Mouse (Mus musculus): ENCODE data around the gene Syngr2.

Syngr2 gene

GRCm38 (mm10) chr11:117809407-117810311 is at the start of gene Syngr2, which contains the start of gene Gm20708:
TSS of gene Syngr2 (plus strand) at chr11:117809668.
TSS of gene Gm20708 (plus strand) at chr11:117809668.
- peak; percentile 75 to 76 for DNase-seq

DNA sequence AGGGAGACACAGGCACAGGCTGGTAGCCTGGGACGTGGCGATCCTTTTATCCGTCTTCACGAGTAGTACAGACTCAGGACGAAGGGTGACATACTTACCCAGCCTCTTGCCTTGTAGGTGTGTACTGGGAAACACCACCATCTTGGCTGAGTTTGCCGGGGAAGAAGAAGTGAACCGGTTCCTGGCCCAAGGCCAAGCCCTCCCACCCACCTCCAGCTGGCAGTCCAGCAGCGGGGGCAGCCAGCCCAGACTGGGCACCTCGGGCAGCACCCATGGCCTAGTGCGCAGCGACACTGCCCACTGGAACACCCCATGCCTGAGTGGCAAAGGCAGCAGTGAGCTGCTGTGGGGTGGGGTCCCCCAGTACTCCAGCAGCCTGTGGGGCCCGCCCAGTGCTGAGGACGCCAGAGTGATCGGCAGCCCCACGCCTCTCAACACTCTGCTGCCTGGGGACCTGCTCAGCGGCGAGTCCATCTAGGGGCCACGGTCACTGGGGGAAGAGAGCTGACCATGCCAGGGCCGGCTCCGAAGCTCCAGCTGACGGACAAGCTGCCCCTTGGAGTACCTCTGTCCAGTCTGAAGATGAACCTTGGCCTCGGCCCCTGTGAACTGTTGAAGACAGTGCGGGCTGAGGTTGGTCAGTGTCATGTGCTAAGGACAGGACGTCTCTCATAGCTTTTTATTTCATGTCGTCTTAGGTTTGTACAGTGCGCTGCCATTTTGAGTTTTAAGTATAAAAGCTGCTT is 48.9 kb upstream of the Syngr2 start:
- DNase-seq = no peak

DNA sequence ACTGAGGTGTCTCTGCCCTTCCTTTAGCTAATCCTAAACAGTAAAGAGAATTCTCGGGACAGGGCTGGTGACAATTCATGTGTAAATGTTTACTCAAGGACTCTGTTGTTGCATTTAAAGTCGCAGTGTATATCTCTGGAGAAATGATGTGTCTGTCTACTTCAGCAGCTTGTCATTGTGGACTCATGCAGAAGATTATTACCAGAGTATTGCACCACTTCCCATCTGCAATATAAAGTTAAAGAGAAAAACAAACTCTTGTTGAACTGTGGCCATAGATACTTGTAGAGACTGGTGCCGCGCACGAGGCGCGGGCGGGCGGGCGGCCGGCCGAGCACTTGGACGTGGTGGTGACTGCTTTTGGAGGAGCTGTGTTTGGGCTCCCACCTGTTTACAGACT is 47.7 kb upstream of the Syngr2 start:
- DNase-seq = no peak

DNA sequence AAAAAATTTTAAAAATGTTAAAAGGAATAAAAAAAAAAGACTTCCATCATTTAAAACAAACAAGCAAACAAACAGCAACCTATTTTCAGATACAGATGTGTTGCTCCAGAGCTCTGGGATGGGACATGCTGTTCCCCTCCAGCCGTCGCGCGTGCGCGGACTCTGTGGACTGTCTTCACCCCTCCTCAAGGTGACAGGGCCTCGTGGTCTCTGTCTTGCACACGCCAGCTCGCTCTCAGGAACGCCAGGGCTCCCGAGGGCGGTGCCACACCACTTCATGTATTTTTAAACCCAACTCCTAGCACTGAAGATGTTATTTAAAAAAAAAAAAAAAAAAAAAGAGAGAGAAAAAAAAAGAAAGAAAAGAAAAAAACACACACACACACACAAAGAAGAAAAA is 47.2 kb upstream of the Syngr2 start:
- DNase-seq = peak in 1 of 2 experiments; percentile 26

DNA sequence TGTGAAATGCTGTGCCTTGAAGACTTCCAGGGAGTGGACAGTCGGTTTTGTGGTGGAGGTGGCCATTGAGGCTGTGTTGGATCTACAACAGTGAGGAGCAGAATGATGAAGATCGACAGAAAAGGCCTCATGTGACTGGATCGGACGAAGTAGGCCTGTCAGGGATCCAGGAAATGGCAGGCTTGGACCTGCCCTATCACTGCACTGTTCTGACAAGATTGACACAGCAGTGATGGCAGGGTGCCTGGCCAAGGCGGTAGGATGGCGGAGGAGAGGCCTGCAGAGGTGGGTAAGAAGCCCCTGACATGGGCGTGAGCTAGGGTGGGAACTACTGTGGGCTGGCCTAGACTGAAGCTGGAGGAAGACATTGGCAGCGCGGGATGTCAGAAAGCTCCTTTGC is 45.1 kb upstream of the Syngr2 start:
- DNase-seq = no peak

DNA sequence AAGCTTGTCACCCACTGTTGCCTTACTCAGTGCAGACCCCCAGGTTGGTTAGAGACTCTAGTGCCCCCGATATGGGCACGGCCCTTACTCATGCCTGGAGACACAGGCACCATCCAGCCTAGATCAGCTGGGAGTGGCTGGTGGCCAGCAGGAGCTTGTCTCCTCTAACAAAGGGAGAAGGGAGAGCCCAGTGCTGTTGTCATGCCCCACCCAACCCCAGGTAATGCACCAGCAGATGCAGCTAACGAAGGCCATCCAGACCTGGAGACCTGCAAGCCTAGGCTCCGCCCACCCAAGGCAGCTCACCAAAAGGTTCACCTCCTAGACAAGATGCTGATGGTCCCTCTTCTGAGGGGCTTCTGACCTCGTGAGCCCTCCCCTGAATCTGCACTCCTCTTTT is 44.1 kb upstream of the Syngr2 start:
- no peak for DNase-seq

DNA sequence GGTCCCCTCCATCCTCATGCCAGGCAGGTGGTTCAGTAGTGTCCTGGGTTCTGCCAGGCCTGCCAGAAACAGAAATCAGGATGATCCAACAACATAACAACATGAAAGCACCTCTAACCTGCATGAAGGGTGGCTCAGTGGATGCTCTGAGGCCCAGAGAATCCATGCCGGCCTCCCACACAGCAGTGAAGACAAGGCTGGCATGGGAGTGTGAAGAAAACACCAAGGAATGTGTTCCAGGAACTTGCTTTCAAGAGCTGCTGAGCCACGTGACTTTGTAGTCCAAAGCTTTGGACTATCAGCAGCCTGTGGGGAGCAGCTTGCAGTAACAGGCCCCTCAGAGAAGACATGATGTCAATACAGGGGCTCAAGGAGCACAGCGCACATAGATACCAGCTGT is 43.2 kb upstream of the Syngr2 start:
- DNase-seq = no peak

DNA sequence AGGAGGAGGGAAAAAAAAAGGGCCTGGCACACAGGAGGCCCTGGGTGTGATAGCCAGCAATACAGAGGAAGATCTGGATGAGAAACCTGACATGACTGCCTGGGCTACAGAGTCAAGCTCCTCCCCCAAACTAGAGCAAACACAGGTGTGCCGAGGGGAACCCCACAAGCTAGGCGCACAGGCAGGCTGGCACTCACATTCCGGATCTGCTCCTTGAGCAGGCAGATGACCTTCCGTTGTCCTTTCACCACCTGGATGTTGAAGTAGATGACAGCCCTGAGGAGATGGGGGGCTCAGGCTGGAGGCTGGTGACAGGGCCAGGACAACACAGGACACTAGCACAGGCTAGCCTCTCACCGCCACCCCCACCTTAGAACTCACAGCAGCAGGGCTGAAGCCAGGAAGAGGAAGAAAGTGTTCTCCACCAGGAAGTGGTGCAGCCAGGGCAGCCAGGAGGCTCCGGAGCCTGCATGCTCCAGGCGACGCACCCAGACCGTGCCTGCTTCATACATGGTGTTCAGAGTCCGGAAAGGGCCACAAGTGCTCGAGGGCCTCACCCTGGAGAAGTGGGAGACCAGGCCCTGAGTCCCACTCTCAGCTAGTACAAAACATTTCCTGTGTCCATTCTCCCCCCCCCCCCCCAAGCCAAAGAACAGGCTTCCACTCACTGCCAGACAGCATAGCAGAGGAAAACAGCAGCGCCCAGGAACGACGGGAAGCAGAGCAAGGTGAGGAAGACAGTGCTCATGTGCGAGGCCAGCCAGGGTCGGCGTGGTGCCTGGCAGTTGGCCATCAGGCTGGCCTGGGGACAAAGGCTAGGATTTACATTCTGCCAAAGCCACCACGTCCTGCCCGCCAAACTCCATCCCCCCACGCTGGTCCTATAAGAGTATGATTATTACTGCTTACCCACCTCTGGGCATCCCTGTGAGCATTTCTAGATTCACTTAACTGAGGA is 40.5 kb upstream of the Syngr2 start:
- DNase-seq = no peak

DNA sequence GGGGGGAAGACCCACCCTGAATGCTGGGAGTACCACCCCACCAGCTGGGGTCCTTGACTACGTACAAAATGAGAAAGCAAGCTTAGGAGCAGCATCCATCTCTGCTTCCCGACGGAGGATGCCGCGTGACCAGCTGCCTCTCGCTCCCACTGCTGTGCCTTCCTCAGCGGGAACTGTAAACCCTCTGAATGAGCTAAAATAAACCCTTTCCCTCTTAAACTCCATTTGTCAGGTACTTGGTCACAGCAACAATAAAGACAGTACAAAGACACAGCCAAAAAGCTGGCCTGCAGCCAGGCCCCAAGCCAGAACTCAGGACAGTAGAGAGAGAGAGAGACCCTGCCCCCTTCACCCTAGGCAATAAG is 39.8 kb upstream of the Syngr2 start:
- no peak for DNase-seq

GRCm38 (mm10) chr11:117770407-117770806 is 39.1 kb upstream of the Syngr2 start:
- no peak for DNase-seq

DNA sequence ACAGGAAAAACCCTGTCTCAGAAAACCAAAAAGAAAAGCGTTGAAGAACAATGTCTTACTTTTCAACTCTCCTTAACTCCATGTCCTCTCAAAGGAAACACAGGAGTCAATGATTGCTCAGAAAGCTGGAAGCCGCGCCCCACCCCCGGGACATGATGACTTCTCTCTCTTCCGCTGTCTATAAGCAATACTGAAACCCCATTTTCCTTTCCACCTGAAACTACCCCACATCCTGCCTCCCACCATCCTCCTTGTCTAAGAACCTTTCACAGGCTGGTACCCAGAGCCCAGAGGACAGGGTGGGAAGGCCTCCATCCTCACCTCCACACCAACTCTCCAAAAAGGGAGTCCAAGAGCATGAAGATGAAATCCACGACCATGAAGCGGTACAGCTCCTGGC is 37.1 kb upstream of the Syngr2 start:
- DNase-seq = no peak

- no peak for DNase-seq
These were observed 34.5 kb upstream of the Syngr2 start for GRCm38 (mm10) chr11:117774925-117775324.

GRCm38 (mm10) chr11:117775540-117775939 is 33.9 kb upstream of the Syngr2 start:
- no peak for DNase-seq

DNA sequence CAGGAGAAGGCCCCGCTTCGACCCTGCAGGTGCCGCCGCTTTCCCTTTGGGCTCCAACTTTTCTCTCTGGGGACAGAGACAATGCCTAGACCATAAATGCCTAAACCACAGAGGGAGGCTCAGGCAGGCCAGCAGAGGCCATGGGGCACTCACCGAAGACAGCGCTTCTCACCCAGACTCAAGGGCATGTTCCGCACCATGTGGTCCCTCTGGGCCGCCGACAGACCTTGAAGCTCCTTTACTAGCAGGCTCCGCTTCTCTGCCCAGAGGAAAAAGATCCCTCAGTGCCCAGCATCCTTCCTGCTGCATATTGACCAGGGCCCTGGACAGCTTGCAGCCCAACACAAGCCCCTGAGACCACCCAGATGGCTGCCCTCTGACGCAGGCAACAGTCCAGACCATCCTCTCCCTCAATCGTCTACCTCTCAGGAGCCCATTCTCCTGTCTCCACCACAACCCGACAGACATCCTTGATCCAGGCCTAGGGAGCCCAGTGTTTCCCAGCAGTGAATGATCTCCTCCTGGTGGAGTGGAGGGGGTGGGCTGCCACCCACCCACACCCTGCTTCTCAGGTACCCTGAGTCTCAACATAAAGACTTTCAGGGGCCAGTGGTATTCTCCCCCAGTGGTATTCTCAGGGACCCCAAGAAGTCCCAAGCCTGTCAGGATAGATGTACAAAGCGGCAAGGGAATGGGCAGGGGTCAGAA is 33.2 kb upstream of the Syngr2 start:
- DNase-seq = no peak

DNA sequence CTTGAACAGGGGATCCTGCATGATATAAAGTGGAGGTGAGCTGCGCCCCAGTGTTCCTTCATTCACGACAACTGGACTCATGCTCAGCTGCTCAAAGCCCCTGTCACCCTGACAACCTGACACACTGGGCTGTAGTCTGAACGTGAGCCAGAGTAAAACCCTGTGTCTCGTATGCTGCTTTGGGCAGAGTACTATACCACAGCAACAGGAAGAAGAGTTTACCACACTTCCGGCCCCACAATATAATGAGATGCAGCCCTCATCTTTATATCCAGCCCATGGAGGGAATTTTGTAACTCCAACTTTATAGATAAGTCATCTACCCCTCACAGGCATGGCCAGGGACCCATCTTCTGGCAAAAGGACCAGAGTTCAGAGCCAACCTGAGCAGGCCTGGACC is 32.4 kb upstream of the Syngr2 start:
- DNase-seq = peak in 1 of 2 experiments; percentile 47

GRCm38 (mm10) chr11:117778031-117778430 is 31.4 kb upstream of the Syngr2 start:
- no peak for DNase-seq

DNA sequence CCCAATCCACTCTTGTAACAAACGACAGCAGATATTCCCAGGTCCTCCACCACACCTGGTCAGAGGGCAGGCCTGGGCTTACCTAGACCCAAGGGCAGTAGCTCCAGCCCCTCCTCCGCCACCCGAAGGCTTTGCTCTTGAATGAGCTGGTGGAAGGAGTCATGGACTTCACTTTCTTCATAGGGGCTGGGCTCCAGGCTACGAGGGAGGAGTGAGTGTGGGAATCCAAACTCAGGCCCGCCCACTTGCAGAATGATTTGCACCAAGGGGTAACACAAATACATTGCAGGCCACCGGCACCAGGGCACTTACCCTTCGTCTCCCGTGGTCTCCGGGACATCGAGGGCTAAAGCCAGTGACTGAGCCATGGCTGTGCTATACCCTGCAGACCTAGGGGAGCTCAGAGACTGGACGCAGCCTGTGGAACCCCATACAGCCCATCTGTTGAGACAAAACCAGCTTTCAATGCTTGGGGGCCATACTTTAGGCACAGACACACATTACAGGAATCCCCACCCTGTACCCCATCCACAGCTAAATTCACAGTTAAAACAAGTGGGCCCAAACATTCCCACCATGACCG is 30.5 kb upstream of the Syngr2 start:
- DNase-seq = peak in 1 of 2 experiments; percentile 50

DNA sequence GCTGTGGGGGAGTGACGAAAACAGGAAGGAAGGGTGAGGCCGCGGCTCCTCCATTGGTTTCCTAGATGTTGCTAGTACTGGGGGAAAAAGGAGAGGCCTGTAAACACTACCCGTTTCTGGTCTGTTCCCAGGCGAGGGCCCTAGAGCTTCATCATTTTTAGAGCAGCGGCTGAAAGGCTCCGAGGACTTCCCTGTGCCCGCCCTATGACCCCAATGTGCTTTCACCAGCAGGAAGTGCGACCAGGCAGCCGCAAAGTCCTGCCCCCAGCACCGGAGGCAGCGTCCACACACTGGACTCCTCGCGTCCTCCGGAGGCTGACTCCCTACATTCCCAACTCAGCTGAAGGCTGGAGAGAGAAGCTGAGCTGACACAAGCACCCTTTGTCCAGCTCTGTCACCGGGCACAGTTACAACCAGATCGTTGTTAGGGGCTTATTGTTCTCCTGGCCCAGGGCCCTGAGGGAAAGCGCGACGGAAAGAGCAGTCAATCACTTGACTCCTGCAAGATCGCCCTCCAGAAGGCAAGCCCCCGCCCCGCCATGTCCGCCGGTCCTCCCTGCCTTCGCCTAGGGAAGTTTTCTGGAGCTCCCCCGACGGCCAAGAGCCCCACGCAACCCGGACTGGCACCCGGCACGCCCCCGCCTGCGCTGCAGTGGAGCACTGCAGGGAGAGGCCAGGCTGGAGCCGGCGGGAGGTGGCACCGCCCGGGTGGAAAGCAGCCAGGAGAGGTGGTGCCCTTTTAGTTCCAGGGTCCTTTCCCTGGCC is 29.9 kb upstream of the Syngr2 start:
- DNase-seq = peak; percentile 55 to 69

GRCm38 (mm10) chr11:117780199-117780515 is 29.3 kb upstream of the Syngr2 start:
- no peak for DNase-seq

DNA sequence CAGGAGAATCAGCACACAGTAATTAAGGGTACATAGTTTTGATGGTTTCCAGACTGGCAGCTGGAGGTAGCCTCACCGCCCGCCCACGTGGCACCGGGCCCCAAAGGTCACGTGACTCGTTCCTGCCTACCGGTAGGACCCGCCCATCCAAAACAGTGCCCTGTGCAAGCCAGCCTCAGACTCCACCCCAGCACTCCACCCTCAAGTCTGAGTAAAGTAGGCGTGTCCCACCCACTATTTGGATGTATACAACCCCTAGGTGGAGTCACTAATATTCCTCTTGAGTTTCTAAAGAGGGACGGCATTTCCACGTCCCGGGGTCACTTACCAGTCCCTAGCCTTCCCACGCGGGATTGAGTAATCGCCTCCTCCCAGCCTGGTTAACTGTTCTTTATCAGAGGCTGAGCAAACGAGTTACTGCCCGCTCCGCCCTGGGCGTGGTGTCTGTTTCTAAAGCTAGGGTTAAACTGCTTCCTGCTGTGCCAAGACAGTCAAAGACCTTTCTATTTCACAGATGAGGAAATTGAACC is 28.8 kb upstream of the Syngr2 start:
- DNase-seq = peak; percentile 90 to 97

Measured in thymus, postnatal 36 days (tissue).